In genomic region chr3:52102601-52103530, GRCm38 (mm10) we compare ENCODE assay signal across 7 mouse cellular contexts. TPM values are rescaled to one million over a fixed set of nuclear protein-coding genes. Genes with fewer than 3 reads are reported as not detected.
A peak's percentile ranks its signal among the peaks of the same experiment; 100 is the strongest.
DNase-seq lines count a peak whose midpoint lies in the region; ATAC-seq lines count a peak whose summit lies in the region.

No protein-coding gene starts in this region.

- H3K4me3 ChIP-seq in intestine, embryonic 14.5 days (ENCODE audit: low read depth, low read length) = peak overlapping the region; percentile 79
- H3K4me3 ChIP-seq in midbrain, embryonic 11.5 days (ENCODE audit: low read depth, low read length) = peak overlapping the region; percentile 91

- peak; percentile 85 for ATAC-seq in intestine, embryonic 14.5 days (replicated peaks; ENCODE audit: low FRiP score, low TSS enrichment, low read depth)
- peak; percentile 80 for ATAC-seq in midbrain, embryonic 11.5 days (ENCODE audit: low FRiP score)

- under 1% methylated on average over 50 of the region's 52 CpGs for WGBS in intestine, embryonic 14.5 days
- WGBS in midbrain, embryonic 11.5 days = under 1% methylated on average over 52 of the region's 52 CpGs

- peak overlapping the region; percentile 79 for H3K4me2 ChIP-seq in intestine, embryonic 14.5 days (ENCODE audit: low read length)
- H3K4me2 ChIP-seq in midbrain, embryonic 11.5 days = peak overlapping the region; percentile 83

- peaks cover 5% of the 10 kb centered on the region; the same call in 1 of the 2 replicates for H3K4me1 ChIP-seq in intestine, embryonic 14.5 days (replicated peaks; ENCODE audit: control insufficient read depth, insufficient read depth, low read length)
- H3K4me1 ChIP-seq in midbrain, embryonic 11.5 days (ENCODE audit: control insufficient read depth, insufficient read depth, low read length) = peaks cover 6% of the 10 kb centered on the region; the same call in 1 of the 2 replicates

- H3K36me3 ChIP-seq in intestine, embryonic 14.5 days (ENCODE audit: control insufficient read depth, insufficient read depth, low read length) = no peaks in the 10 kb centered on the region
- H3K36me3 ChIP-seq in midbrain, embryonic 11.5 days (ENCODE audit: control insufficient read depth, insufficient read depth, low read length) = no peaks in the 10 kb centered on the region

- H3K9me3 ChIP-seq in intestine, embryonic 14.5 days (ENCODE audit: control insufficient read depth, low read length) = no peaks in the 10 kb centered on the region
- H3K9me3 ChIP-seq in midbrain, embryonic 11.5 days (ENCODE audit: control insufficient read depth, low read length) = no peaks in the 10 kb centered on the region

- intact Hi-C loops in left cerebral cortex, postnatal 4 days (cut with DNase I) = loop anchor here (2.0 to 5.0 kb wide), 2 partner anchors 92 to 401 kb away; no protein-coding TSS in a partner anchor

- no peaks in the 10 kb centered on the region for H3K27me3 ChIP-seq in intestine, embryonic 14.5 days (replicated peaks; ENCODE audit: control insufficient read depth, insufficient read depth, low read length)
- no peaks in the 10 kb centered on the region for H3K27me3 ChIP-seq in midbrain, embryonic 11.5 days (ENCODE audit: control insufficient read depth, insufficient read depth, low read length)

- peak overlapping the region; percentile 88 for H3K9ac ChIP-seq in intestine, embryonic 14.5 days (ENCODE audit: low read length)
- H3K9ac ChIP-seq in midbrain, embryonic 11.5 days (ENCODE audit: low read length) = peak overlapping the region; percentile 98

- peak overlapping the region; percentile 99 for H3K27ac ChIP-seq in intestine, embryonic 14.5 days (ENCODE audit: low read depth)
- peak overlapping the region; percentile 99 for H3K27ac ChIP-seq in midbrain, embryonic 11.5 days (ENCODE audit: low read depth, low read length)

- peak; percentile 87 for DNase-seq in adipocyte (ENCODE audit: low spot score)
- peak; percentile 34 to 74 for DNase-seq in cerebellum, postnatal 4 days (ENCODE audit: low spot score in 2 of 2)
- DNase-seq in gastrocnemius, postnatal 25 days = peak; percentile 85
- DNase-seq in intestine, embryonic 14.5 days (ENCODE audit: low spot score) = peak; percentile 94
- DNase-seq in left cerebral cortex, postnatal 4 days = peak; percentile 89
- peak; percentile 99 for DNase-seq in midbrain, embryonic 11.5 days (ENCODE audit: low spot score, missing footprints)
- DNase-seq in skeletal muscle tissue, adult 2 months (ENCODE audit: low read depth, low spot score) = peak; percentile 85

RNA-seq across cellular contexts. Expression of gene Maml3, which starts 2.0 kb away (rescaled TPM):
- 1 to 10 TPM; 2.4 to 2.5 TPM for total RNA-seq in gastrocnemius, postnatal 25 days (2021)
- 6.5 and 7.9 TPM in 2 replicates for polyA plus RNA-seq in intestine, embryonic 14.5 days (2014; fragmentation: Nextera tagmentation; extraction: Ambion mirVana)
- 1 to 10 TPM; 7.4 to 7.5 TPM for total RNA-seq in left cerebral cortex, postnatal 4 days (2021)
- polyA plus RNA-seq in midbrain, embryonic 11.5 days (2014; fragmentation: Nextera tagmentation; extraction: Ambion mirVana) = 5.3 and 6.1 TPM in 2 replicates

Comparison
In these comparisons a context has a peak if more than half of its experiments do, and no peak if none do; other contexts are left out.
1. Peak in every context shown above with its lines: DNase-seq, ATAC-seq, H3K4me3 ChIP-seq and H3K27ac ChIP-seq.